Mouse (Mus musculus) thymus, postnatal 14 days (tissue): Measurements from ENCODE around the gene Nfatc4.
A peak's percentile ranks its signal among the peaks of the same experiment; 100 is the strongest.

Experiments used
- DNase-seq: peaks from one replicate; pipeline ENCODE4 v3.0.0; 2021

Nfatc4 gene

GRCm38 (mm10) chr14:55822991-55823762, at the start of gene Nfatc4:
Gene Nfatc4, plus strand, starts transcription at chr14:55823144.
- DNase-seq = peak; percentile 23

GRCm38 (mm10) chr14:55776711-55777110, 46.2 kb upstream of the Nfatc4 start:
- no peak for DNase-seq

GRCm38 (mm10) chr14:55777176-55777575, 45.8 kb upstream of the Nfatc4 start:
- no peak for DNase-seq

- DNase-seq = peak; percentile 1
Observed at GRCm38 (mm10) chr14:55777806-55778205, 45.1 kb upstream of the Nfatc4 start.

GRCm38 (mm10) chr14:55778686-55779085, 44.3 kb upstream of the Nfatc4 start:
- peak; percentile 1 for DNase-seq

- peak; percentile 1 for DNase-seq
Observed at GRCm38 (mm10) chr14:55779656-55780055, 43.3 kb upstream of the Nfatc4 start.

- DNase-seq = peak; percentile 2
Observed at GRCm38 (mm10) chr14:55780736-55781135, 42.2 kb upstream of the Nfatc4 start.

GRCm38 (mm10) chr14:55781310-55781709, 41.6 kb upstream of the Nfatc4 start:
- peak; percentile 59 for DNase-seq

- DNase-seq = peak; percentile 1
Observed at GRCm38 (mm10) chr14:55782361-55782960, 40.5 kb upstream of the Nfatc4 start.

- peak; percentile 2 for DNase-seq
Observed at GRCm38 (mm10) chr14:55783171-55783957, 39.6 kb upstream of the Nfatc4 start.

- peak; percentile 2 for DNase-seq
Observed at GRCm38 (mm10) chr14:55783958-55784235, 39.0 kb upstream of the Nfatc4 start, which contains the start of gene Adcy4. Gene Adcy4, minus strand, starts transcription at chr14:55784095.

GRCm38 (mm10) chr14:55785195-55785594, 37.7 kb upstream of the Nfatc4 start:
- DNase-seq = peak; percentile 52

GRCm38 (mm10) chr14:55787731-55788130, 35.2 kb upstream of the Nfatc4 start:
- DNase-seq = peak; percentile 9

- peak; percentile 80 for DNase-seq
Observed at GRCm38 (mm10) chr14:55788256-55789050, 34.5 kb upstream of the Nfatc4 start, which contains the start of gene Ripk3. Gene Ripk3, minus strand, starts transcription at chr14:55788865.

- DNase-seq = no peak
Observed at GRCm38 (mm10) chr14:55793461-55793860, 29.5 kb upstream of the Nfatc4 start.

- no peak for DNase-seq
Observed at GRCm38 (mm10) chr14:55793946-55794345, 29.0 kb upstream of the Nfatc4 start.

GRCm38 (mm10) chr14:55795380-55796163, 27.4 kb upstream of the Nfatc4 start:
- no peak for DNase-seq

GRCm38 (mm10) chr14:55814885-55815284, 8.1 kb upstream of the Nfatc4 start:
- DNase-seq = peak; percentile 43

GRCm38 (mm10) chr14:55815310-55815751, 7.6 kb upstream of the Nfatc4 start:
- DNase-seq = no peak

- DNase-seq = no peak
Observed at GRCm38 (mm10) chr14:55819845-55820405, 3.0 kb upstream of the Nfatc4 start.

GRCm38 (mm10) chr14:55820576-55820975, 2.4 kb upstream of the Nfatc4 start:
- DNase-seq = no peak
